Mouse (Mus musculus) intestine, postnatal 0 days (tissue): ENCODE results near the gene Ube2g1. TPM values are rescaled to one million over a fixed set of nuclear protein-coding genes. Genes with fewer than 3 reads are reported as not detected.
"Not testable (repeated sequence)": the region's sequence is repeated elsewhere in the genome, so short reads cannot be mapped to it uniquely, and the experiment has no call there.

Experiments used
- ATAC-seq: fragments of 200-750 bp; cut with Nextera tagmentation; 2 replicates; pipeline ENCODE4 v1.8.0; 2017; ENCODE audit warnings: mild to moderate bottlenecking, moderate TSS enrichment, moderate library complexity
- H3K27ac ChIP-seq: fragments of 300-500 bp; sonication (generic); 2 replicates; pipeline ENCODE4 v1.5.1; 2014; ENCODE audit warnings: mild to moderate bottlenecking, low read depth, low read length, moderate library complexity
- H3K27me3 ChIP-seq: fragments of 300-500 bp; sonication (generic); replicated peaks from 2 replicates; pipeline ENCODE4 v1.6.1; 2014; ENCODE audit warnings: low read length, mixed read lengths; ENCODE audit not compliant: control insufficient read depth, insufficient read depth
- H3K36me3 ChIP-seq: fragments of 300-500 bp; sonication (generic); 2 replicates; pipeline ENCODE4 v1.6.1; 2014; ENCODE audit warnings: mild to moderate bottlenecking, moderate library complexity; ENCODE audit not compliant: control insufficient read depth, insufficient read depth
- H3K4me1 ChIP-seq: fragments of 300-500 bp; sonication (generic); replicated peaks from 2 replicates; pipeline ENCODE4 v1.6.1; 2014; ENCODE audit warnings: antibody characterized with exemption, low read length, mixed read lengths; ENCODE audit not compliant: control insufficient read depth, insufficient read depth
- H3K4me2 ChIP-seq: fragments of 300-500 bp; sonication (generic); replicated peaks from 2 replicates; pipeline ENCODE4 v1.6.1; 2014; ENCODE audit warnings: low read depth, mild to moderate bottlenecking, moderate library complexity
- H3K4me3 ChIP-seq: fragments of 300-500 bp; sonication (generic); 2 replicates; pipeline ENCODE4 v1.5.1; 2014; ENCODE audit warnings: low read depth, low read length
- H3K9ac ChIP-seq: fragments of 300-500 bp; sonication (generic); 2 replicates; pipeline ENCODE4 v1.6.1; 2014; ENCODE audit warnings: mild to moderate bottlenecking, low read depth, low read length
- H3K9me3 ChIP-seq: fragments of 300-500 bp; sonication (generic); 2 replicates; pipeline ENCODE4 v1.6.1; 2016; ENCODE audit warnings: mixed run types; ENCODE audit not compliant: control insufficient read depth
- CTCF ChIP-seq: sonication (generic); IDR thresholded peaks from 2 replicates; pipeline ENCODE4 v1.5.1; 2016; ENCODE audit warnings: low read depth, mild to moderate bottlenecking, control low read depth, antibody characterized with exemption, moderate library complexity
- WGBS: fragments of 180-500 bp; shearing (Covaris S2); extraction: QIAGEN DNeasy Blood & Tissue Kit; methylation state at CpG from one replicate; pipeline ENCODE4 v1.1.7; 2014; 5-methylcytosine and 5-hydroxymethylcytosine counted together
- polyA plus RNA-seq: library from polyadenylated mRNA; unstranded; fragments of >200 nt; fragmentation: Nextera tagmentation; extraction: Ambion mirVana; gene quantifications from 2 replicates; pipeline ENCODE4 v1.2.1, GENCODE M21; 2015

The Ube2g1 gene
- polyA plus RNA-seq, 1 experiment from 2014 or later: 36.2 TPM

- no peak for TF ChIP-seq CTCF
- Histone ChIP-seq H3K9me3 (no peaks in the 10 kb centered on the region), H3K9ac (no peak overlapping the region), H3K27ac (no peak overlapping the region), H3K4me1 (0 out of 2 replicates have a peak, but pooled peaks cover 6% of the 10 kb centered on the region), H3K27me3 (no peaks in the 10 kb centered on the region), H3K4me3 (no peak overlapping the region), H3K4me2 (no peak overlapping the region), H3K36me3 (no peaks in the 10 kb centered on the region; the same call in 1 of the 2 replicates)
- WGBS: 48% methylated on average over 3 of the region's 3 CpGs
- ATAC-seq: no peak
Measured at GRCm38 (mm10) chr11:72695025-72695424, 87.9 kb downstream of the Ube2g1 start.

GRCm38 (mm10) chr11:72696368-72696971 lies 89.4 kb downstream of the Ube2g1 start:
- Histone ChIP-seq H3K4me1 (no peaks in the 10 kb centered on the region), H3K9ac (no peak overlapping the region), H3K4me3 (no peak overlapping the region), H3K9me3 (no peaks in the 10 kb centered on the region), H3K27ac (no peak overlapping the region), H3K36me3 (peaks cover 6% of the 10 kb centered on the region; the same call in 1 of the 2 replicates), H3K4me2 (no peak overlapping the region), H3K27me3 (no peaks in the 10 kb centered on the region)
- TF ChIP-seq CTCF: no peak
- WGBS: 85% methylated on average over 2 of the region's 2 CpGs
- ATAC-seq: no peak

DNA sequence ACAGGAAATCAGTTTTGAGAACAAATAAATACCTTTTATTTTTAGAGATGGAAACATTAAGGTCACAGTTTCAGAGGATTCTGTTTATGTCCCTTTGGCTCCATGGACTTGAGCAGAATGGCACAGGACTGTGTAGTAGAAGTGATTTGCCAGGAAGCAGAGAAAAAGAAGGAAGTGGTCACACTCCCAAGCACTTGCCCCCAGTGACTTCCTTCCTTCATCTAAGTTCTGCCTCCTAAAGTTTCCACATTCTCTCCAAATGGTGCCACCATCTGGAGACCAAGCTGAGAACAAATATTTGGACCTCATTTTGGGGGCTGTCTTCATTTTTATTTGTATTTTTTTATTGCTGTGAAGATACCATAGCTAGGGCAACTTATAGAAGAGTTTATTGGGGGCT lies 90.2 kb downstream of the Ube2g1 start:
- Histone ChIP-seq H3K9me3 (no peaks in the 10 kb centered on the region), H3K9ac (no peak overlapping the region), H3K27ac (no peak overlapping the region), H3K4me1 (no peaks in the 10 kb centered on the region), H3K36me3 (peaks cover 6% of the 10 kb centered on the region; the same call in 1 of the 2 replicates), H3K4me3 (no peak overlapping the region), H3K4me2 (no peak overlapping the region), H3K27me3 (no peaks in the 10 kb centered on the region)
- TF ChIP-seq CTCF: no peak
- ATAC-seq: no peak

- H3K4me2 ChIP-seq, H3K9me3 ChIP-seq, H3K27me3 ChIP-seq, H3K36me3 ChIP-seq, H3K4me1 ChIP-seq, H3K9ac ChIP-seq, ATAC-seq, H3K27ac ChIP-seq, H3K4me3 ChIP-seq: not testable (repeated sequence)
- 87% methylated on average over 2 of the region's 2 CpGs for WGBS
Measured at GRCm38 (mm10) chr11:72705111-72705510, 98.0 kb downstream of the Ube2g1 start.

- H3K4me2 ChIP-seq: no peak overlapping the region
- TF ChIP-seq CTCF: no peak
- H3K27me3 ChIP-seq: no peaks in the 10 kb centered on the region
- H3K9ac ChIP-seq: no peak overlapping the region
- H3K36me3 ChIP-seq: peaks cover 26% of the 10 kb centered on the region; the same call in 1 of the 2 replicates
- no peaks in the 10 kb centered on the region for H3K9me3 ChIP-seq
- no peak for ATAC-seq
- H3K27ac ChIP-seq: no peak overlapping the region
- no peak overlapping the region for H3K4me3 ChIP-seq
- no peaks in the 10 kb centered on the region for H3K4me1 ChIP-seq
- WGBS: 81% methylated on average over 5 of the region's 5 CpGs
Measured at GRCm38 (mm10) chr11:72712721-72713120, 105.6 kb downstream of the Ube2g1 start.

DNA sequence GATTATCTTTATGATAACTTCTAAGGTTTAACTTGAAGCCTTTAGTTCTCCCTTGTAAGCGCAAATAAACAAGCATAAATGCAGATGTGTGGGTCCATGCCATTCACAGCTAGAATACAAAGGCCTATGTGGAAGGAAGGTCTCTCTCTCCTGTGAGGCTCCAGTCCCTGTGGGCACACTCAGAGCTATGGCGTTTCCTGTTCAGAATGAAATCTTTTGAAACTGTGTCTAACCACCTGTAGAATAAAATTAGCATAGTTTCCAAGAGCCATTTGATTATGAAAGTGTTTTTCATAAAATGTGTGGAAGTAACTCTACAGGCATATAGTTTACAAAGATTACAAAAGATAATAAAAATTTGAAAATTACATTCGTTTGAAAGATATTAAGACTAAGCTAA lies 111.1 kb downstream of the Ube2g1 start:
- no peak for TF ChIP-seq CTCF
- H3K9ac ChIP-seq: no peak overlapping the region

DNA sequence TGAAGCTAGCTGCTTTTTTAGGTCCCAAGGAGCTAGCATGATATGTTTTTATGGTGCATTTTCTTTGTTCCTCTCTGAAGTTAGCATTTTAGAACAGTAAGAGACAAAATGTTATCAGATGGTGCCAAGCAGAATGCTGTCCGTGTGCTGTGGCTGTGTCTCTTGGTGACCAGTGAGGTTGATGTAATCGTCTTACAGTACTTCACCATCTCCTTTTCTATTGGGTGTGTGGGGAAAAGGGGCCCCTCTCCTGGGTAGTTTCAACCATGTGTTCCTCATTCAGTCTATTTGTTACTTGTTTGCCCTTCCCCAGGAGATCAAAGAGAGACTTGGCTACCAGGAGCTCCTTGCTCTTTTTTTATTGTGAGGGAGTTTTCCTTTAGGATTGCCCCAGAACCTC lies 116.1 kb downstream of the Ube2g1 start:
- Histone ChIP-seq H3K9ac (no peak overlapping the region), H3K4me1 (no peaks in the 10 kb centered on the region), H3K27ac (no peak overlapping the region), H3K4me2 (no peak overlapping the region), H3K9me3 (no peaks in the 10 kb centered on the region), H3K36me3 (peaks cover 19% of the 10 kb centered on the region; the same call in 1 of the 2 replicates), H3K27me3 (no peaks in the 10 kb centered on the region), H3K4me3 (no peak overlapping the region)
- TF ChIP-seq CTCF: no peak
- WGBS: 55% methylated on average over 2 of the region's 2 CpGs
- no peak for ATAC-seq

More for the DNA sequence above, 111.1 kb downstream of the Ube2g1 start:
- peaks cover 26% of the 10 kb centered on the region for H3K36me3 ChIP-seq
- 90% methylated on average over 3 of the region's 3 CpGs for WGBS
- H3K4me3 ChIP-seq: no peak overlapping the region
- H3K27me3 ChIP-seq: no peaks in the 10 kb centered on the region
- ATAC-seq: no peak
- no peaks in the 10 kb centered on the region for H3K4me1 ChIP-seq
- no peaks in the 10 kb centered on the region for H3K9me3 ChIP-seq
- no peak overlapping the region for H3K27ac ChIP-seq
- H3K4me2 ChIP-seq: no peak overlapping the region
